Mouse (Mus musculus): Measurements from ENCODE around the gene 2310033P09Rik. TPM values are rescaled to one million over a fixed set of nuclear protein-coding genes. Genes with fewer than 3 reads are reported as not detected.
A peak's percentile ranks its signal among the peaks of the same experiment; 100 is the strongest.
"Not testable (repeated sequence)": the region's sequence is repeated elsewhere in the genome, so short reads cannot be mapped to it uniquely, and the experiment has no call there.

The 2310033P09Rik gene
- total RNA-seq, 2 experiments from 2014 or later = 10.6 to 12.4 TPM

DNA sequence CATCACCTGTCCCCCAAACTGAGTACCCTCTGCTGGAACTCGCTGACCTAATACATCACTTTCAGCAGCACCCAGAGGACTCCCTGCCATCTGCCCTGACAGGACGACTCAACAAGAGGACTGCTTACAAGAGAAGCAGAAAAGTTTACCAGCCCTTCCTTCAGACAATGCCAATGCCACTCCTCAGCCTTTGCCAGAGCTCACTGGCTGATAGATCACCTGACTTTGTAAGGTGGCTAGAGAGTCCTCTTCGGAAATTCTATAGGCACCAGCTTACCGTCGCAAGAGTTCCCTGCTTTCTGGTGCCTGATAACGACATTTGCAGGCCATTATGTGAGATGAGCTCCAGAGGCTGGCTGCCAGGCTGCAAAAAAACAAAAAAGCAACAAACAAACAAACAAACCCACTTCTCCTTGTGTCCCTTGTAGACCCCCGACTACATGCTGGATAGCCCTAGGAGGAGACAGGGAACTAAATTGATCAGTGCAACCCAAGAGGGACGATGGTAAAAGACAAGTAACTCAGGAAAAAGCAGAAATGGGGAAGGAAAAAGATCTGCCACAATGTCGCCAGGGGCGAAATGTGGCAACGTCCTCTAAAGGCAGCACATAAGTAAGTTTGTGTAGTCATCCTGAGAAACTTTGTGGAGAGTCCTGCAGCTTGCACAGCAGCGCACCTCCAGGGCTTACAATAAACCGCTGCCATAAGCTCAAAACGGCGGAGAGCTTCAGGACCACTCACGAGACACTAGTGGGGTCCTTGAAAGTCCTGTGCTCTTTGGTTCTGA lies 6.7 kb upstream of the 2310033P09Rik start:
- no peak for DNase-seq

DNA sequence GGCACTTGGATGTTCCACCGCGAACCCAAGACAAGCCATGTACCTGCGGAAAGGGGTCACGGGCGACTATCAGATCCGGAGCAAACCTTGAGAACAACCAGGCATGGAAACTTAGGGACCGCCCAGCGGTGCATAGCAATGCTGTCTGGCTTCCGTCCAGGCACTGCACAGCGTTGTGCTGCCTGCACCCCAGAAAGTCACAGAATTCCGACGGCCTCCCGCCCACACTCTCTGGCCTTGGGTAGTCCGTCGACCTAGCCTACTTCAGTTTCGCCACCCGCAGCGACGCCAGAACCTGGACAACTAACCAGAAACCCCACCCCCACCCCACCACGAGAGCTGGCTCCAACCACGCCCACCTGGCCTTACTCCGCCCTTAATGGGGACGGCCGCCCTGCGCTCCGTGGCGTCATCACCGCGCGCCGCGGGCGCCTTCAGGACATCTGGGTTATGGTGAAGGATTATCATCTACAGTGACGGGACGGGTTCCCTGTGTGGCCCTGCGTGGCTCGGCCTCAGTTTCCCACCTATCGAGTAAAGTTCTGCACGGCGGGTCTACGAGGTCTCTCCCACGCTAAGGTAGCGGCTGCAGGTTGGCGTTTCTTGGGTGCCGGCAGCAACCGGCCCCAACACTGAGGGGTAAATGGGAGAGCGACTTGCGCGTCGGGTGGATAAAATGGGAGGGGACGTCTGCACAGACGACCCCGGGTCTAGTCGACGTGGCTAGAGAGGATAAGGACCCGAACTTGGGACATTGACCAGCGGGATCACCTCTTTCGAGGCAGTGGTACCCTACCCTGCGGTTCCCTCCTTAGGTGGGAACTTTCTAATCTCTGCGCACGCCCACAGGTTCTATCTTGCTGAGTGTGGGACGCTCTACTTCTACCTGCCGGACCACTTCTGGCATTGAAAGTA lies 5.8 kb upstream of the 2310033P09Rik start, which contains the start of gene Mrpl55:
Mrpl55 (plus strand) TSS at position 406 of the 915 bp plus-strand sequence.
- peak; percentile 96 for DNase-seq

DNA sequence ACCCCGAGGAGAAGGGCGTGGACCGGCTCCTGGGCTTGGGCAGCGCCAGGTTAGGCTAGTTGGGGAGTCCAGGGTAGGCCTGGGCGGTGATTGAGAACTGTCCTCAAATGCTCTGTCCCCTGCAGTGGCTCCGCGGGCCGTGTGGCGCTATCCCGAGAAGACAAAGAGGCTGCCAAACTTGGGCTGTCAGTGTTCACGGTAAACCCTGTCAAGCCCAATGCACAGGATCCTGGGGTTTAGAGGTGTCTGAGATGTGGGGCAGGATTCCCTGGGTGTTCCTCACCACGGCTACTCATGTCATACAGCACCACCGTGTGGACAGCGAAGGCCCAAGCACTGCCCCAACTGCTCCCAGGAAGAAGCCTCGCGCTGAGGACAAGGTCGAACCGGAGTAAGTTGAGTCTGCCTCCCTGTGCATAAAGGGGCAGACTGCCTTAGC lies 901 bp downstream of the 2310033P09Rik start:
- peak; percentile 79 for DNase-seq

DNA sequence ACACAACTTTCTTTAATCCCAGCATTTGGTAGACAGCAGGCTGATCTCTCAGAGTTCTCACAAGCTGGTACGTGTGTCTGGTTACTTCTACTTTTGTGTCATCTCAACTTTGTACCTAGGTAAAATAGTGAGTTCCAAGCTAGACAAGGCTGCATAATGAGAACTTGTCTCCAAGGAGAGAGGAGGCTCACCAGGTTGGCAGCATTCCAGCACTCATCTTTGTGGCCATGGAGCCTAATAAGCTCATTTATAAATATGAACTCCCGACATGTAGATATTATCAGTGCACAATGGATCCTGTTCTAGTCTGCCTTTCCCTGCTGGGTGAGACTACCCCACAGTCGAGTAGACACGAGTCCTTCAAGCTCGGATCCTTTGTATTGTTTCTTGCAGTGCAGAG lies 1.5 kb downstream of the 2310033P09Rik start:
- no peak for DNase-seq

DNA sequence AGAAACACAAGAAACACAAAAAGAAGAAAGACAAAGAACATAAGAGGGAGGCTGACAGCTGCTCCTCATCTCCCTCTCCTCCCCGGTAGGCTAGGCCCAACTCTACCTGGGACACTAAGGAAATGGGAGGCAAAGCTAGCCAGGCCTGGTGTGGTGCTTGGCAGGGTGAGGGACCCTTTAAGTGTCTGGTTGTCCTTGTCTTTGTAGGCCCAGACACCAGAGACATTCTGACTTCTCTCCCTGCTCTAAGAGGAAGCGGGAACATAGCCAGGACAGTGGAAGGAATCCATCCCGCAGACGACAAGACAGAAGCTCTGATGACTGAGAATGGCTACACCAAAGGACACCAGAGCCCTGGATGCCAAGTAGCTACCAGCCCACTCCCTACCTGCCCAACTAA lies 1.9 kb downstream of the 2310033P09Rik start:
- no peak for DNase-seq

DNA sequence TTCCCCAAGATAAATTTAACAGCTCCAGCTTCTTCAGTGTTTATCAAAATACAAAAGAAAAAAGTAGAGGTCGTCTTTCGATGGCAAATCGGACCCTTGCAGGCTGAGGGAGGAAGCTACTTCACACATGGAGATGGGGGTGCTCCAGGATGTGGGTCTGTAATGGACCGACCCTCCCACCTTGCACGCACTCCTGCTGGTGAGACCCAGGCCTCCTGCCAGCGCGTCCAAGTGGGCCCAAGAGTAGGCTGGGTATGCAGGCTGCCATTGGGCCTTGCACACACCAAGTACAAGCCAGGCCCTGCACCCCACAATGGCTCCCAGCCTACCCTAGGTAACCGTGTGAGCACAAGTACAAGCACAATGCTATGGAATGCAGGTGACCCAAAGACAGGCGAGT lies 3.4 kb downstream of the 2310033P09Rik start:
- DNase-seq = not testable (repeated sequence)

DNA sequence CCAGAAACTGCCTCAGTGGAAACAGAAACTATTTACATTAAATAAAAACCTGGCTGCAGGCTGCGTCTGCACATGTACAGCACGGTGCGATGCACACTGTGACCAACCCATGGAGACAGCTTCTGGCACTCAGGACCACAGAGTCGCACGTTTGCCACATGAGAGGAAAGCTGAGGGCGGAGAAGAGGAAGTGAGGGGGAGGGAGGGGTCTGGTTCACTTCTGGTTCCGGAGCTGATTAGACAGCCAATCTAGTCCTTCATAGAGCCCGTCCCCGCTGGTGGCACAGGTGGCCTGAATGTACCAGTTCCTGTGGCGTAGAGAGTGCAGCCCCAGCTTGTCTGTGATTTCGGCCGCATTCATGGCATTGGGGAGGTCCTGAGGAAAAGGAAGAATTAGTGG lies 4.2 kb downstream of the 2310033P09Rik start:
- not testable (repeated sequence) for DNase-seq

DNA sequence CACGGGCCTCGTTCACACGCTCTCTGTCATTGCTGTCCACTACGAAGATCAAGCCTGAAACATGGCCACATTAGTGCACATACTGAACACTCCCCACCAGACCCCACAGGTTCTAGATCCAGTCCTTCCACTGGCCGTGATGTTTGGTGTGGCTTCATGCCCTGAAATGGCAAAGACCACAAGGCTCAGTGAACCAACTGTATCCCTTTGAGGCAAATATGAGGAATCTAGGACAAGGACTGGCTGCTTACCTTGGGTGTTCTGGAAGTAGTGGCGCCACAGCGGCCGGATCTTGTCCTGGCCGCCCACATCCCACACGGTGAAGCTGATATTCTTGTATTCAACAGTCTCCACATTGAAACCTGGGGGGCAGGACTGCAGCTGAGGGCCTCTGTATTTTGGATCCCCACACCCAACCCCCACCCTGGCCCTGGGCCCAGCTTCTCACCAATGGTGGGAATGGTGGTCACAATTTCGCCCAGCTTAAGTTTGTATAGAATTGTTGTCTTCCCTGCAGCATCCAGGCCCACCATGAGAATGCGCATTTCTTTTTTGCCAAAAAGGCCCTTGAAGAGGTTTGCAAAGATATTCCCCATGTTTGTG lies 4.9 kb downstream of the 2310033P09Rik start:
- DNase-seq = no peak

DNA sequence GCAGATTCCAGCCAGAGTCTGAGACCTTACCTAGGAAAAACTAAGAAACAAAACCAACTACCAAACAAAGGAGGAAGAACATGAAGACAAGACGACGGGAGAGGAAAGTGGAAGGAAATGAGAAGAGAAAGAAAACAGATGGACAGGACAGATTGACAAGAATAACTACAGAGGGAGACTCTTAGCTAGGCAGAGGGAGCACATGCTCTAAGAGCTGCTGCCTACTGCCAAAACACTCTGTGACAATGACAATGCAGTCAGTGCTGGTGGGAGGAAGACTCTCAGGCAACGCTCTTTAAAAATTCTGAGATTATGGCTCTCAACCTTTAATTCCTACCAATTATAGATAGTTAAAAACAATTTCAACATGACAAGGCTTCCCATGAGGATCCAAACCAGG lies 8.8 kb downstream of the 2310033P09Rik start:
- DNase-seq = no peak

DNA sequence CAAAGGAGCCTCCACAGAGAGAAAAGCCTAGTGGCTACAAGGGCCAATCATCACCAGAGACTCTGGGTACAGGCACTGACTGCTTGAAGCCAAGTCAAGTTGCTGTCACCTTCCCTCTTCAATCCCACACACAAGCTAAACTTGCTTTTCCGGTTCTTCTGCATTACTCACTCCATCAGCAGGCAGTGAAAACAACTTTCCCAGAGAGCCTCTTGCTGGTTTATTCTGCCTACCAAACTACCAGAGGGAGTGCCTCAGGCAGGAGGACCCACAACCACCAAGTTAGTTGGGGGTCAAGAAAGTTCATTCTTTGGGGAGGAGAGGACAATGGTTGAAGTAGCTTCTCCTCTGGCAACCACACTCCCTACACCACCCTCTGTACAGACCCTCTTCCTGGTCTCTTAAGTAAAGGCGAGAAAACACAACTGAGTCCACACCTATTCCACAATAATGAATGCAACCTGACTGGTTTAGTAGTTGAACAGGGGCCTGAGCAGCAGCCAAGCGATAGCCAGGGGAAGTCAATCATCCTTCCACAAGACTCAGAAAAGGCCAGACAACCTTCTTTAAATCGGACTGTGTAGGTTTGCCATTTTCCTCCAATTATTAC lies 10.4 kb downstream of the 2310033P09Rik start:
- no peak for DNase-seq

DNA sequence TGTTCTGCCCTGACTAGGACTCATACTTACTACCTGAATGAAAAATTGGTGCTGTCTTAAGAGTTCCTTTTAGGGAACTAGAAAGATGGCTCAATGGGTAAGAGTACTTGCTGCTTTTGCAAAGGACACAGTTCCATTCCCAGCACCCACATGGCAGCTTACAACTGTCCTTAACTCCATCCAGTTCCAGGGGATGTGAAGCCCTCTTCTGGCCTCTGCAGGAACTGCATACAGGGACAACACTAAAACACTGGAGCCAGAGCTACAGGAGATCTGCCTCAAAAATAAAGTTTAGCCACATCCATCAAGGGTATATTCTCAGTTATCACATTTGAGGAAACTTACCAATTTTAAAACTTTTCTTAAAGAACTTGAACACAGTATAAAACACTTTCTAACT lies 10.9 kb downstream of the 2310033P09Rik start:
- peak; percentile 55 for DNase-seq

DNA sequence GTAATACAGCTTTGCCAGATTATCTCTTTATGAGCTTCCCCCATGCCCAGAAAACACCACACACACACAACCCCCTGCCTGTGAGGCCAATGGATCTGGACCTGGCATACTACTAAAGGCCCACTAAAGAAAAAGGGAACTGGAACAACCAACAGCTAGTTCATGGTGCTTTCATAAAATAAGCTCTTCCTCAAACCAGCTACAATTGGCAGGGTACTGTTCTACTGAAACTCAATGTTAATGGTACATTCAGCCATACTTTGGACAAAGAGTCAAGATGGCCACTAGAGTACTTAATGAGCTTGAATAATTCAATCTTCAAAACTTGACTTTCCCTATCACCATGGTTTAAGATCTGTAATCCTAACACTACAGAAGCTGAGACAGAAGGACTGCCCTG lies 13.5 kb downstream of the 2310033P09Rik start:
- no peak for DNase-seq

DNA sequence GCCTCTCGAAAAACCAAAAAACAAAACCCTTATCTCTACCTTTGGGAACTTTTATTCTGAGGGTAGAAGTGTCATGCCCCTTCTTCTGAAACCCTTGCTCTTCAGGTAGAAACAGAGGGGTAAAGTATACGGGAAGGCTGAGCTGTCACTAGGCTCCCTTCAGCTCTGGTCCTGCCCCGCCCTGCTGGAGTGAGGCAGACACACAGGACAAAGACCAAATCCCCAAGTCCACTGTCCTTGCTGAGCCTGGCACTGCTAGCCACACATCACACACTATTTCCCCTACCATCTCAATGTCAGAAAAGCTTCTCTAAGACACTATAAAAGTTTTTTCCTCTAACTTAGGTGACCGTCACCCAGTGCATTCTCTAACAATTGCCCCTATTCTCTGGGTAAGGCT lies 14.2 kb downstream of the 2310033P09Rik start:
- no peak for DNase-seq

DNA sequence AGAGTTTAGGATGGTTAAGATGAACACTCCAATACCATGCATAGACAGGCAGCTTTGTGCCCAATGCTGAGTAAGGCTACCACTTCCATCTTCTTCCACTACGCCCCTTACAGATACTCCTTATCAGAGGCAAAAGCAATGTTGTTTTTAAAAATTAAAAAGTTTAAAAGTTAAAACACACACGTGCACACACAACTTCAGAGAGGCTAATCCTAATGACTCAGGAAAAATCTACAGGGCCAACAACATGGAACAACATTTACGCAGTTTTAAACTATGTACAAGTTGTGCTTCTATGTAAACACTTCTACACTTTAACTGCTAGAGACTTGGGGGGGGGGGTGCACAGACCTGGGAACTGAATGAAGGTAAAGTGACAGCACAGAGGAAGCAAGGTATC lies 15.9 kb downstream of the 2310033P09Rik start:
- DNase-seq = no peak

DNA sequence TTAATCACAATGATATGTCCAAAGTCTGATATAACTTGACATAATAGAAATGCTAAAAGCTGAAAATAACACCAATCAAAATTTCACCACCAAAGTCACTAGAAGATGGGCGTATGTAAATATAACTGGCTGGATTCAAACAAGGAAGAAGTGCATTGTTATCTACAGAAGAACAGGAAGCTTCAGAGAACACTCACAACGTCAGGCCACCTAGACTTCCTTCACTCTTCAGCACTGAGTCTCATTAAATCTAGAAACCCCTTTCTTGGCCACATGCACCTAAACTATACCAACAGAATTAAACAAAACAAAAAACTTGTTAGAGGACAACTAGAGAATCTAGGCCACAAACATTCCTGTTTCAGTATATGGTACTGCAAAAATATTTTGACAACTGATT lies 16.3 kb downstream of the 2310033P09Rik start:
- DNase-seq = no peak

DNA sequence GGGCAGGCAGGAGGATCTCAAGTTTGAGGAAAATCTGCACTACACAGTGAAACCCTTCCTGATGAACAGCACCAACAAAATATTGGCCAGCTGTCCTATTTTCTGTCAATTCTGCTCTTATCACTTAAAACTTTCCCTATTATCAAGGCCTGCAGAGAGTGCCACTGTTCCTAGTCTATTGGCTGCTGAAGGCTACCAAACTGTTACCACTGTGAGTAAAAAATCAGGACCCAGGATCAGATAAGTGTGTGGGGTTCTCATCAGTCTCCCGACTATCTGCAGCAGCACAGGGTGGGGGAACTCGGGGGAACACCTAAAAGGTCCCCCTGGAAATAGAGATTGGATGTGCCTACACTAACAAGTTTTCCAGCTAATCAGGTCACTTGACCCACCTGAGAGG lies 17.0 kb downstream of the 2310033P09Rik start:
- DNase-seq = no peak

DNA sequence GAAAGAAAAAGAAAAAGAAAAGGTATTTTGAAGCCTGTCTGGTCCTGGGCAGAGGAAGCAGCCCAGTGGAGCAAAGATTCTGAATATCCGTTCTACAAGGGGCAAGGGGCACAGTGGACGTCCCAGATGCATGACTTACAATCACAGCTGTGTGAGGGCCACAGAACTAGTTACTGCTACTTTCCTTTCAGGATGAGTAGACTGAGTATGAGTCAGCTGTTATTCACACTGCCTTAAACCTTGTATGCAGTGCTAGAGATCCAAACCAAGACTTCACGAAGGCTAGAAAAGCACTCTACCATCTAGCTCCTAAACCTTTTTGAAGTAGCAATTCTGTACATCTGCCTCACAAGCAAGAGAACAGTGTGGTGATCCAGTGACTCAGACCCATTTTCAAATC lies 18.1 kb downstream of the 2310033P09Rik start:
- no peak for DNase-seq

DNA sequence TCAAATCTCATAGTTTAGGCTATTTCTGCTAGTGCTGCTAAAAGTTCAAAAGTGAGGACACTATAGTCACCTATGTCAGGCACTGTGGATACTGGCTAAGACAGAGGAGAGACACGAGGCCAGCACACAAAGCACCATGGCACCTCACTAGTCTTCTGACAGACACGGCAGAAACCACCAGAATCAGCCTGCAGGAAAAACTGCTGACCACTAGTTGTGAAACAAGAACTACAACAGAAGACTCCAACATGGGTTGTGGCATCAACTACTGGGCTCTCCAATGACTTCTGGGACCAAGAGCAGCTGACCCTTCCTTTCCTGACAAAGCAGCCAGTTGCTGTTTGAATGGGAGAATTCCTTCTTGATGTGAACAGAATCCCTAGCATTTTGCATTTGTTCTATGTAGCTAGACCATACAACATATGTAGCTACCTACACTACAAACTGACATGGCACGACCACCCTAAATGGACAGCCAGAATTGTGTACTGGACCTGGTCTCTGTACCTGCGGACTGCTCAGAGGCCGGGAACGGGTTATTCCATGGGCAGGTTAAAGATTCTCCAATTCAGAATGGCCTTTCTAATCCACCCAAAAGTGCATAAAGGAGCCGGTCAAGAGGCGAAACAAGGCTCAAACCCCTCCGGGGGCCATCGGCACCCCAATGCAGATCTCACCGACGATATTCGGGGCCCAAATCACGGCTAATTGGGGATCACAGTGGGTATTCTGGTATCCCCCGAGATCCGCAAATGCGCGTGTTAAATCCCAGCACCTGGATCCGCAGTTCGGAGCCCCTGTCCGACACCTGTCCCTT lies 18.9 kb downstream of the 2310033P09Rik start:
- DNase-seq = no peak

DNA sequence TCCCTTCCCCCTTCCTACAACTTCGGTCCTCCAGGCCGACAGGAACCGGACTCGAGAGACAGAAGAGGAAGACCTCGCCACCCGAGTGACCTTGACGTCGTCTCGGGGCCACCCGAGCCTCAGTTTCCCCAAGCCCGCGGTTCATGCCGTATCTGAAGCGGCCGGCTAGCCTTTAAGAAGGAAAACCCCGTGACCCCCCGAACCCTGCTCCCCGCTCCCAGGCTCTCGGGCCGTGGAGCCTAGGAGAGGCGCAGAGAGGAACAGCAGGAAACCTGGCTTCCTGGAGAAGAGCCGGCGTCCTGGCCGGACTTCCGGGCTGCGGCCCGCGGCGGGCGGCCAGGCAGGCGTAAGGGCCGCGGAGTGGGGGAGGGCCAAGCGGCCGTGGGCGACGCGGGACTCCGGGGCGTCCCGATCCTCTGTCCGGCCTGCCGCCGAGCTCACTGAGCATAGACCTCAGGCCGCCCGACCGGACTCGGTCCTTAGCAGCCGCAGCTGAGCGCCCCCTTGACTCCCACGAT lies 19.5 kb downstream of the 2310033P09Rik start:
- no peak for DNase-seq

DNA sequence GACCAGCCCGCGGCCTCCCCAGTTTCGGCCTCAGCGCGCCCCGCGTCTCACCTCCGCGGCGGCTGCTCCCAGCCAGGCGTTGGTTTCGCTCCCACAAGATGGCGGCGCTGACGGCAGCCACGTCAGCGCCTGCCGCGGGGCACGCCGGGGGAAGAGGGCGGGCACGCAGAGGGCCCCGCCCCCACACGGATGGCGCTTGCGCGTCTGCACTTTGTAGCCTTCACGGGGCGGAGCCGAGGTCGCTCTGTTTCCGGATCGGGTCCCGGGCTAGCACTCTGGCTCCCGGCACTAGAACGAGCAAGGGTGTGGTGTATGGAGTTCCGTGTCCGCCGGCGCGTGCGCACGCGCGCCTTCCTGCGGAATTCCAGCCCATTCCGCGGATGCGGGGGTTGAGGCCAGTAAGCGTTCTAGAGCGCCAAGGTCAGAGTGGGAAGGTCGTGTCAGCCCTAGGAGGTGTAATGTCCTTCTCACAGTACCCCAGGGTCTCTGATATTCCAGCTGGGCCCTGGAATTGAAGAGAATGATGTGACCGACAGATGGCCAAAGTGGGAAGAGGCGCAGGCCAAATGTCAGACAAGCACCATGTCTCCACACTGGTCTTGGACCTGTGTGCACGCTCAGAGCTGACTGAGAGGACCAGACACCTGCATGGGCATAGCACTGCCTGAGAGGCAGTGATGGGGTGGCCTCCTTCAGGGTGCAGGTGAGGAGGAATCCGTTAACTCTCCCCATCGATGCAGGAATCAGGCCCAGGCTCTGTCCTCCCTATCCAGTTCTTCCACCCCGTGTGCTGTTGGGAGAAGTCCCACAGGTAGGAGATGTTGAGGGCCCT lies 20.2 kb downstream of the 2310033P09Rik start, which contains the start of gene Arf1:
Arf1 (minus strand) TSS at position 149 of the 832 bp plus-strand sequence.
- DNase-seq = peak; percentile 98

All from heart, postnatal 4 days (tissue).